Mouse (Mus musculus) heart, postnatal 36 days (tissue): Measurements from ENCODE around the gene B830017H08Rik. TPM values are rescaled to one million over a fixed set of nuclear protein-coding genes. Genes with fewer than 3 reads are reported as not detected.

ENCODE experiments used
- DNase-seq, 2 experiments: peaks; one replicate each; pipeline ENCODE4 v3.0.0; 2021 to 2022
- intact Hi-C: fragments of 180-260 bp; cut with DNase I; formaldehyde crosslinking; loops from one replicate; pipeline ENCODE4 v1.15.1; 2025
- total RNA-seq, 2 experiments: library from RNA; stranded (reverse); gene quantifications; 2 replicates each; pipeline ENCODE4 v1.2.3; 2021

The B830017H08Rik gene
- total RNA-seq, 2 experiments from 2014 or later = not detected

DNA sequence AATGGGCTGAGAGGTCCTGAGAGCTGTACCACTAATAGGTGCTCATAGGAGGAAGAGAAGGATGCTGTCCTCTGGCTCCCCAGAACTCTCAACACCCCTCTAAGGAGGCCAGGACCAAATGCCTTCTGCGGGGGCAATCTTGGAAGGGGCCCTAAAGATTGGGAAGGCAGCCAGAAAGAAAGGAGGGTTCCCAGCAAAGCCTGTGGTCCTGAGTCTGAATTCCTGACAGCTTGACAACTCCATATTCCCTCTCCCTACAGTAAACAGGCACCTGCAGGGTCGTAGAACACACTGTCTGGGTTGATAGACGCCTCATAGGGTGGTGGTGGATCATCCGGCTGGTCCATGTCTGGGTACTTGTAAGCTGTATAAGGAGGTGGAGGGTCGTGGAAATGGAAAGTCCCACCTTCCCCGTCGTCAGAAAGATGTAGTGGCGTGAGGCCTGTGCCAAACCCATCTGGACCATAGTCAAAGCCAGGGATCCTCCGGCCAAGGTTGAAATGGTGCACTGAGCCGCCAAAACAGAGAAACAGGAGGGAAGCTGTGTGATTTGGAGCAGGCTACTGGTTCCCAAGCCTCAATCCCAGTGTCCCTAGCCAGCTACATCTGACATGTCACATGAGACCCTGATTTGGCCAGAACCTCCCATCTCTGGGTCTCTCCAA is 10.9 kb downstream of the B830017H08Rik start:
- intact Hi-C loops = no loop called here
- DNase-seq = no peak

DNA sequence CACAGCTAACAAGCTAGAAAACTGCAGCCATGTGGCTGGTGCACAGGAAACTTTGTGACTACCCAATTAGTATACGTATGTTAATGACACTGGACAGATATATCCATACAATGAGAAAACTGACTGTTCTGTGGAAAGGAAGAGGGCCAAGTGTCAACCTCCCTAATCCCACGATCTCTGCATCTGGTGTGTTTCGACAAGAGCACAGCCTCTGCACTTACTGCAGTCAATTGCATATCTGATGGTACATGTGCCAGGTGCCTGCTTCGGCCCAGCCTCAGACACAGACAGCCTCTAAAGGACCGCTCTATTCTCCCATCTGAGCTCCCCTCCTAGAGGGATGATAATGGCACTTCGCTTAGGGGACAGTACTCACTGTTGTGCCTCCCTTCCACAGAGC is 15.5 kb downstream of the B830017H08Rik start:
- intact Hi-C loops = no loop called here
- DNase-seq = no peak

- intact Hi-C loops = no loop called here
- DNase-seq = no peak
Observed at GRCm38 (mm10) chr16:17848928-17849327, 16.0 kb downstream of the B830017H08Rik start.

DNA sequence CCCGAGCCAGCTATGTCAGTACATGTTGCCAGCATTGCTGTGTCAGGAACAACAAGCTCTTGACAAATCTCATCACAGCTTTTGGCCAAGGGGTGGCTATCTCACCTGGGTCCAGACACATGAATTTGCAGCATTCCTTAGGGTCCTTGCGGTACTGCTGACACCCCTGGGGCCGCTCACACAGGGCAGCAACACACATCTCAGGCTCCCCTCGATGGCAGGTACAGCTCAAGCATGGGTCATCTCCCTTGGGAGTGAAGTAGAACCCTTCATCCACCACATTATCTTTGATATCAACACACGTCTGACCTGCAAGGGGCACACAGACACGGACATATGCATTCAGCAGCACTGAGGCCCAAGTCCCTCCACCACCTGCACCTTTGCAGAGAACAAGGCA is 16.6 kb downstream of the B830017H08Rik start:
- intact Hi-C loops = no loop called here
- DNase-seq = no peak

DNA sequence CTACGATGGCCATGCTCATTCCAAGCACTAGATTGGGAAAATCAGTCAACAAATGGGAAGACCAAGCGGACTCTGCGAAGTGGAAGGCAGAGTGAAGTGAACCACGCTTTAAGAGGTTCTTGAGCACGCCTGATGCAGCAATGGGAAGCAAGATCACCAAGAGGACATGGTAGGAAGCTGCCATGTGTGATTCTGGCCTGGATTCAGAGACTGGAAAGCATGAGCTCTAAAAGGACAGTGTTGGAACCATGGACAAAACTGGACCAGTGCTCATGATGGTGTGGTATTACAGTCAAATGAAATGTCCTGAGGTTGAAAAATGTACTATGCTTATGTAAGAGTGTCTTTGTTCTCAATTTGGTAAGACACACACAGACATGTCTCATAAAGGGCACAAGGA is 18.4 kb downstream of the B830017H08Rik start:
- DNase-seq = no peak
- intact Hi-C loops = no loop called here

DNA sequence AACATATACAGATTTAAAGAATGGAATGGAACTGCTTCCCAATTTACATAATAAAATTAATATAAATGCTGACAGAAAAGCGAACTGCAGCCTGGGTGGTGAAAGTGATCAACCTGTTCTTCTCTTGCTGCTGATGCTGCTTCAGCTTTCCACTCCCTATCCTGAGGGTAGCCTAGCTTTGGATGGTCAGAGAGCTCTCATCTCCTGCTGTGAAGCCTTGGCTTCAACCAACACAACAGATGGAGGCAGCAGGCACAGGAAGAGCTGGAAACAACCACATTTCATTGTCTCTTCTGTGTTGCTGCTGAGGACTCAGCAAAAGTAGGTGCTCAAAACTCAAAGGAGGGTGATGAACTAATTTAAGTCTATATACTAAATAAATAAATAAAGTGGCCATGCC is 18.9 kb downstream of the B830017H08Rik start:
- intact Hi-C loops = no loop called here
- no peak for DNase-seq

DNA sequence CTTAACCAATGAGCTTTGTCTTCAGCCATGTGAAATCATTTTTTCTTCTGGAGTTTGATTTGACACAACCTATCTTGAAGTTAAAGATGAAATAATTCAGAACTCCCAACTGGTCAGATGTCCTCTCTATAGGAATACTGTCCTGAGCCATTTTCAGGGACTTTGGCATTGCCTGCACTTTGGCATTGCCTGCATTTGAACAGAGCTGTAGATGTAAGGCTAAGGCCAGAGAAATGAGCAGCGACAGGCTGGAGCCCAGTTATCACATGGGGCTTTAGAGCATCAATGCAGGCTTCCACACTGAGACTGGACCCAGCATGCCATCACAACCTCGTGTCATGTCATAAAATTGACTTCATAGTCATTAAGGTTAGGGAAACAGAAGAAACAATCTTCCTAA is 20.3 kb downstream of the B830017H08Rik start:
- intact Hi-C loops = no loop called here
- DNase-seq = no peak

GRCm38 (mm10) chr16:17857157-17857556 is 24.2 kb downstream of the B830017H08Rik start:
- no peak for DNase-seq
- intact Hi-C loops = no loop called here

DNA sequence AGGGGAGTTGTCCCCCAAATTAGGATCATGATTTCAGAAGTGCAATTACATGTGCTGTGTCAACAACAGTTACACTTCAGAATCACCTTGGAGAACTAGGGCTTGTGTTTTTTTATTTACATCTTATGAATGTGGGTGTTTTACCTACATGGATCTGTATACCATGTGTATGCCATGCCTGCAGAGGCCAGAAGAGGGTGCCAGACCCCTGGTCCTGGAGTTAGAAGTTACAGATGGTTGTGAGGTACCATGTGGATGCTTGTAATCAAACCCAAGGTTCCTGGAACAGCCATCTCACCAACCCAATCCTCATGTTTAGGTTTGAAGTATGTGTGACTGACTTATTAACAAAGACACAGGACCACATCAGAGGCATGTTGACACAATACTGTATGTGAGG is 25.7 kb downstream of the B830017H08Rik start:
- no peak for DNase-seq
- intact Hi-C loops = no loop called here

- DNase-seq = no peak
- intact Hi-C loops = no loop called here
Observed at GRCm38 (mm10) chr16:17865293-17865692, 32.4 kb downstream of the B830017H08Rik start.

GRCm38 (mm10) chr16:17865770-17866169 is 32.8 kb downstream of the B830017H08Rik start:
- no peak for DNase-seq
- intact Hi-C loops = no loop called here

DNA sequence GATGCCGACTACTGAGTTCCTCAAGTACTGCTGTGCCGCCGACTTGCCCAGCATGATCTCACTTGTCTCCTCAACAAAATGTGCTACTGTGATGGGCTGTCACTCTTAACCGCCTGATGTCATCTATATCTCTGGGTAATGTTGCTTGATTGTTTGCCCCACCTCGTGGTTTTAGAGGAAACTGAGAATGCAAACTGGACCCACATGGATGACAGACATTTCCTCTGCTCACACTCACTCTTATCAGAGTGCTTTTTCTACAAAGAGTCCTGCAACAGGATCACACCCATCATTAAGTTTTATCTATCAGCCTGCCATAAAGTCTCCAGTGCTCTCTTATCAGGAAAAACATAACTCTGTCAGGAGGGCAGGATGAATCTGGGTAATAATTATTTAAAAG is 38.3 kb downstream of the B830017H08Rik start:
- no peak for DNase-seq
- intact Hi-C loops = no loop called here

- intact Hi-C loops = no loop called here
- DNase-seq = no peak
Observed at GRCm38 (mm10) chr16:17872995-17873394, 40.1 kb downstream of the B830017H08Rik start.

DNA sequence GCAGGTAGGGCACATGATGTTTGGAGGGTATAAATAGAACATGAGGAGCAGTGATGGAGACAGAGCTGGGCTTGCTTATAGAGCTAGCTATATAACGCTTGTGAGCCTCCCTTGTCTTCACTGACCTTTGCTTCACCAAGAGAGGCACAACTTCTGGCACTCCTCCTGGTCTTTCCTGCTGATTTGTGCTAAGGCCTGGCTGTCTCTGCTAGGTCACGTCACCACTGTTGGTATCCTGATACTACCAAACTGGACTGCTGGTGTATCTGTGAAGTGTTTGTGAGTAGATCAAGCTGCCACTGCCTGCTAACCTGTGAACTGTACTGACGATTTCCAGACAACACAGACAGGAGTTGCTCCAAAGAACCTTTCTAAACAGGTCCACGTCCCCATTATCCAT is 42.3 kb downstream of the B830017H08Rik start:
- intact Hi-C loops = no loop called here
- DNase-seq = no peak

- intact Hi-C loops = no loop called here
- DNase-seq = no peak
Observed at GRCm38 (mm10) chr16:17876096-17876495, 43.2 kb downstream of the B830017H08Rik start.

DNA sequence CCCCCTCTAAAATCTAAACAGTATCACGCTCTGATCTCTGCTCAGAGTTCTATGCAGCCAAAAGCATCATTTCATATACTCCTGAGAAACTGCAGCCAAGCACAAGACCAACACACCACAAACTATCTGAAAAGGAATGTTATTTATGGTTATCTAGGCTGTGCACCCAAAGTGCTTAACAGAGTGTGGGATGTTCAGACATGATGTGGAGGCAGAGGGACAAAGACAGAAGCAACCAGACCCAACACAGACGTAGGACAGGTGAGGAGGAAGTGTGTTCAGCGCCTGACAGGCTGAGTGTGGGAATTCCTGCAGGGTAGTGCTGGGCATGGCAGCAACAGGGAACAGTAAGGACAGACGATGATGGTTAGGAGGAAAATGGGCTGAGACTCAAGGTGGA is 46.6 kb downstream of the B830017H08Rik start:
- intact Hi-C loops = no loop called here
- no peak for DNase-seq

GRCm38 (mm10) chr16:17882196-17882595 is 49.3 kb downstream of the B830017H08Rik start:
- intact Hi-C loops = no loop called here
- no peak for DNase-seq

DNA sequence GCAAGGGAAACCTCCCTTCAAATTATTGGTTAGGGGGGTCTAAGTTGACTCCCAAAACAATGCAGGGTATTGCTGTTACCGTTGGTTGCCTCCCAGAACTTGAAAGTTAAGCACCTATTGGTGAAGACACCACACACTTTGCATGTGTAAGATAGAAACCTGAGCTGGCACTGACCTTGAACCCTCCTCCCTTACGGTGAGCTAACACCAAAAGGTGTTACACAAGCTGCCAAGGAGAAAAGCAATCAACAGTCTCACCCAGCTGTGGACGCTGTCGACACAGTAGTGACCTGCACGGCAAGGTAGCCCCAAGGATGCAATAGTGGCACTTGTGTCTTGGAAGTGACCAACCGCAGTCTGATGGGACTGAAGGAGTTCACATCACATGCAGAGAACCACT is 51.2 kb downstream of the B830017H08Rik start:
- intact Hi-C loops = no loop called here
- DNase-seq = no peak

Other genes starting within 250 kb of the B830017H08Rik start
- 1 to 10 TPM; 1.6 to 1.7 TPM for gene Slc7a4, start 249.9 kb upstream of the B830017H08Rik start, total RNA-seq
- gene Smpd4, start 213.8 kb upstream of the B830017H08Rik start, total RNA-seq = 10 to 100 TPM; 19.4 to 23.2 TPM
- under 1 TPM in 1 of 2 experiments, not detected in 1; 0.60 TPM for gene Ccdc74a, start 186.7 kb upstream of the B830017H08Rik start, total RNA-seq
- 10 to 100 TPM; 26.2 to 26.6 TPM for gene Med15, start 100.2 kb upstream of the B830017H08Rik start, total RNA-seq
- gene Klhl22, start 73.5 kb upstream of the B830017H08Rik start, total RNA-seq = 10 to 100 TPM; 17.2 to 20.2 TPM
- 1 to 10 TPM; 4.5 to 4.9 TPM for gene Scarf2, start 35.8 kb upstream of the B830017H08Rik start, total RNA-seq
- gene Car15, start 5.2 kb downstream of the B830017H08Rik start, total RNA-seq = 1 to 10 TPM; 2.1 TPM
- under 1 TPM; 0.16 to 0.17 TPM for gene Gm20518, start 58.5 kb downstream of the B830017H08Rik start, total RNA-seq
- gene Tssk1, start 61.1 kb downstream of the B830017H08Rik start, total RNA-seq = under 1 TPM; 0.11 to 0.14 TPM
- gene Dgcr2, start 65.4 kb downstream of the B830017H08Rik start, total RNA-seq = 10 to 100 TPM; 47.3 to 48.6 TPM
- gene Tssk2, start 65.5 kb downstream of the B830017H08Rik start, total RNA-seq = not detected
- gene Ess2, start 78.2 kb downstream of the B830017H08Rik start, total RNA-seq = 10 to 100 TPM in 1 of 2 experiments, 1 to 10 TPM in 1; 8.7 to 10.6 TPM
- gene Gsc2, start 81.9 kb downstream of the B830017H08Rik start, total RNA-seq = not detected
- gene Slc25a1, start 95.1 kb downstream of the B830017H08Rik start, total RNA-seq = 10 to 100 TPM in 1 of 2 experiments, 1 to 10 TPM in 1; 5.9 to 13.9 TPM
- not detected for gene Vpreb2, start 147.3 kb downstream of the B830017H08Rik start, total RNA-seq
- gene Dgcr6, start 219.7 kb downstream of the B830017H08Rik start, total RNA-seq = 10 to 100 TPM; 43.2 to 44.0 TPM